Mouse (Mus musculus) neural tube, embryonic 10.5 days (tissue): ENCODE results near the gene Mpdu1.
A peak's percentile ranks its signal among the peaks of the same experiment; 100 is the strongest.
"Not testable (repeated sequence)": the region's sequence is repeated elsewhere in the genome, so short reads cannot be mapped to it uniquely, and the experiment has no call there.

Source experiments
- DNase-seq: peaks from one replicate; pipeline ENCODE4 v3.0.0-alpha.2; 2017; ENCODE audit warnings: low spot score; ENCODE audit errors: extremely low spot score

Mpdu1 gene

DNA sequence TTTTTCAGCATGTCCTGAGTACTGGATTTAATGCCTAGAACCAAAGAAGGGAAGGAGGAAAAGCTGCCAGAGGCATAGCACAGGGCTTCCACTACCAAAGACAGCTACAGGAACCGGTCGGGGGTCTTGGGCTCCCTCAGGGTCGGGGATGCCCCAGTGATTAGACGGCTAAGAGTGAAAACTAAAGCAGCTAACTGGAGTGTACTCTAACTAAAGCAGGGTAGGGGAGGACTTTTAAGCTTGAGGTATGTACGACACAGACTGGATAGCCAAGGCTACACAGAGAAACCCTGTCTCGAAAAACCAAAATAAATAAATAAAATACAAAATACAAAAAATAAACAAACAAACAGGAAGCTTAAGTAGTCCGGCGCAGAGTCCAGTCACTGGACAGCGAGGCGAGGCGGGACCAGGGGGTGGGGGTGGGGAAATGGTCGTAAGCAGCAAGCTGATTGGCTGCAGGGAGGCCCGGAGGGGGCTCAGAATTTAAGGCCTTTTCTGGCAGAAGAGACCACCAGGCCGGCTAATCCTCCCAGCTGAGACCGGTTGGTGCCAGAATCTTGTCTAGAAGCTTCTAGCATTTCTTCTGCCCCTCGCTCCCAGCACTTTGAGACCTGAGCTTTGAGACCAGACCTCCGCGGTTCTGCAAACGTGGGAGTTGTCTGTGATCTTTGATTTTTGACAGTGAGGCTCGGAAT, 40.7 kb downstream of the Mpdu1 start, which contains the start of gene Sat2:
Gene Sat2, plus strand, starts transcription at position 454 of the 698 bp plus-strand sequence.
- DNase-seq, result peak; percentile 79

DNA sequence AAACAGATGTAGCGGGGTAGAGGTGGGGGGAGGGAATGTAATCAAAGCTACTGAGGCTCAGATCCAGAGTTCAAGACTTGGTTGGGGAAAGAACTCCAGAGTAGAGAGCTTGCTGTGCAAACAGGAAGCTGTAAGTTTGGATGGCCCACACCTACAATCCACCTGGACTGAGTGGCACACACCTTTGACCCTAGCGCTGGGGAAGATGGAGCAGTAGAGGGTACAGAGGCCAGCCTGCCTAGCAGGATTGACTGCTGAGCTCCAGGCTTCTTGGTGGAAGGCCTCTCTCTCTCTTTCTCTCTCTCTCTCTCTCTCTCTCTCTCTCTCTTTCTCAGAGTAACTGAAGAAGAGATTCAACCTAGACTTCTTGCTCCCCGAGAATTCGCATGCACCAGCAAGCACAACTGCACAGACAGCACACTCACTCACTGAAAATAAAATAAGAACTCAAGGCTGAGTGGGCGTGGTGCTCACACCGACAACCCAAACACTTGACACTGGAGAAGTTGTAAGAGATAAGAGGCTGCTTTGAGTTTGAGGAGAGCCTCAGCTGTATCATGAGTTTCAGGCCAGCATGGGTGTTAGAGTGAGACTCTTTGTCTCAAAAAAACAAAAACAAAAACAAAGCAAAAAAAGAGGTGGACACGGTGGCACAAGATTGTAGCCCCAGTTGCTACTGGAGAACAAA, 41.9 kb downstream of the Mpdu1 start:
- DNase-seq, result no peak

DNA sequence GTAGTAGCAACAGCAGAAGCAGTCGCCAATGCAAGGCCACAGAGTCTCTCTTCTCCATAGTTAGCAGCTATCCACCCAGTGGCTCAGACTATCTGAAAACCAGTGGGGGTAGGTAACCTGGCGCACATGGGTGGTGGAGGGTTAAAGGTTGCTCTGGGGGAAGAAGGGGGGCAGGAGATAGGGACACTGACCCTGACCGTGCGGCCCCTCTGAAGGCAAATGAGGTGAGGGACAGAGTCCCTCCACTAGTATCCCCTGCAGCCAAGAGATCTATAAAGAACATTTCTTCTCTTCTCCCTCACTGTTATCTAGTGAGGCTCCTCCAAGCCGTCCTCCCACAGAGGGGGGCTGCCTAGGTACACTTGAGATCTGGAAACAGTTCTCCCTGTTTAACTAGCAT, 44.6 kb downstream of the Mpdu1 start, which contains the start of gene Shbg:
Gene Shbg, minus strand, starts transcription at position 101 of the 400 bp plus-strand sequence.
- DNase-seq, result no peak

DNA sequence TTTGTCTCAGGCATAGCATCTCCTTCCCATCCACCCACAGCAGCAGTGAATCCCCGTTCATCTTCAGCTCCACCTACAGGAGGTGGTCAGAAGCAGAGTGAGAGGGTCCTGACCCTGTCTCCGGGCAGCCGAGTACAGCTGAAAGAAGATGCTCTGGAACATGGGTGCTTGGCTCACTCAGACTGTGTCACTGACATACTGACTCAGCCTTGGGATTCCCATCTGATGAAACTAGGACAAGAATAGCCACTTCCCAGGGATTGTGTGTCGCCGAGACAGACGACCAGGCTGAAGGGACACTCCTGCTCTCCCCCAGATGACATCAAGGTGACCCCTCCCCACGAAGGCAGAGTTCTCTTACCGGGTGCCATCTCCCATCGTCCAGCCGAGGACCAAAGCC, 45.7 kb downstream of the Mpdu1 start:
- no peak for DNase-seq

DNA sequence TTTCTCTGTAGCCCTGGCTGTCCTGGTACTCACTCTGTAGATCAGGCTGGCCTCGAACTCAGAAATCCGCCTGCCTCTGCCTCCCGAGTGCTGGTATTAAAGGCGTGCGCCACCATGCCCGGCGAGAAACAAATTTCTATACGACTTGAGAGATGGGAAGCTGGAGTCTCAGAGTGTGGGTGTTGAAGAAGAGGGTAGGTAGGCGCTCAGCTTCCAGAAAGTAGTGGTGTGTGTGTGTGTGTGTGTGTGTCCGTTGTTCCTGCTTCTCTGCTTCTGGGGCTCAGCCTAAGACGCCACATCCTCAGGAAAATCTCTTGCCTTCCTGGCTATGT, 48.2 kb downstream of the Mpdu1 start:
- not testable (repeated sequence) for DNase-seq

DNA sequence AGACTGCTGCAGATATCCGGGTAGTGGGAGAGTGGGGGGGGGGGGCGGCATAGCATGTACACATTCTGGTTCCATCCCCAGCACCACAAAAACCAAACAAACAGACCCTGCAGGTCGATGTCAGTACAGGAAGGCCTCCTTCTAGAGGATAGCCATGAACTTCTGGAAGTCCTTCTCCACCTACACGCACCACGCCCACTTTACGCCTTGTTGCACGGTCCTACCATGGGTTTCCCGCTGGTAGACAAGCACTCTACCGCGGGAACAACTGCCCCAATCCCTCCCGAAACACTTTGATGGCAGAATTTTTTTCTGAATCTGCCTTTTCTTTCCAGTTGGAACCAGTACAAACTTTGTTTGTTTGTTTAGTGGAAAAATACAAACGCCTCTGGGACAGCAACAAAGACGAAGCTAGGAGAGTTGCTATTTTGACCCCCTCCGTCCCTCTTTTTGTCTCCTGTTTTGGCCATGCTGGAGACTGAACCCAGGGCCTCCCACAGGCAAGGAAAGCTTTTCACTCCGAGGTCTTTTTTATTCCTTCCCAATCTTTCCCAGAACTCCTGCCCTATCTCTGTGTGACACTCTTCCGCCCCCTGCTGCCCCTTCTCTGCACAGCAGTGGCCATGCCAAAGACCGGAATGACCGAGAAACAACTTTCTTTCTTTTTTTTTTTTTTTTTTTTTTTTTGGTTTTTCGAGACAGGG, 48.7 kb downstream of the Mpdu1 start:
- peak; percentile 84 for DNase-seq

DNA sequence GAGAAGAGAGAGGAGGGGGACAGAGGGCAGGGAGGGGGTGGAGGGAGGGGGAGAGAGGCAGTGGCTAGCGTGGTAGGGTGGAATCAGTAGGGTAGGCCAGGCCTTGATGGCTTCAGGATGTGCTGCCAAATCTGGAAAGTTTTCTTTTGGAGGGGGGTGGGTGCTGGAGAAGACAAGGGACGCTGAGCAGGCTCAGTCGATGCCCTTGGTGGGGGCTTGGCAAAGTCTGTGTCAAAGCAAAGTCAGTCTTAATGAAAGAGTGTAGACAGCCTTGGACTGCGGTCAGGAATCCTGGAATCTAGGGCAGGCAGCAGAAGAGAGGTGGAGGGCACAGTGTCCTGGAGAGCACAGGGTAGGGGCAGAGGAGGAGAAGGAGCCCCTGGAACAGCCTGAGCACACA, 51.5 kb downstream of the Mpdu1 start:
- no peak for DNase-seq

DNA sequence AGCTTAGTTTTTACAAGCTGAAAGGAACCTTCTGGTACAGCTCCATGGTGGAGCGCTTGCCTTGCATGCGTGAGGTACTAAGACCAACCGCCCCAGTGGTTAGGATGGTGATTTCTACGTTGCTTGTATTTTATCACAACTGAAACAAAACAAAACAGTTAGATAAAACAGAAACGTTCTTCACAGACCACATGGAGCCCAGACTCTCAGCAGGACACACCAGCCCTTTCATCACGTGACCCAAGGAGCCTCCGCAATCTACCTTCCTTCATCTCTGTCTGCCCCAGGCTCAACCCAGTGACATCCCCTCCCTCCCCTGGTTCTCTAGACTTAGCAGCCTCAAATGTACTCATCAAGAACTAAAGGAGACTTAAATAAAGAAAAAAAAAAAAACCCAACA, 53.0 kb downstream of the Mpdu1 start:
- DNase-seq, result no peak

DNA sequence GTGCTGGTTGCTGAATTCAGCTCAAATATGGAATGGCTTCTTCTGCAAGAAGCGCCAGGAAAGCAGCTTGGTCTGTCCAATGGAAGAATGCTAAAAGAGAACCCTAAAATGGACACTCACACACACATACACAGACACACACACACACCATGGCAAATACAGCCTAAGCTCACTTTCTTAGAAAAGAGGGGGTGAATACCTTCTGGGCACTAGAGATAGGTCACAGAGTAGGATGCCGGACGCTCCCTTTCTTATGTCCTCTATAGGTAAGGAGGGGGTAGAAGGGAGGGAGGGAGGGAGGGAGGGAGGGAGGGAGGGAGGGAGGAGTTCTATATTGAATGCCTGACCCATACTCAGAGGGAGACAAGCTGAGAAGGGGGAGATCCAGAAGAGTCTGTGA, 53.9 kb downstream of the Mpdu1 start:
- no peak for DNase-seq

DNA sequence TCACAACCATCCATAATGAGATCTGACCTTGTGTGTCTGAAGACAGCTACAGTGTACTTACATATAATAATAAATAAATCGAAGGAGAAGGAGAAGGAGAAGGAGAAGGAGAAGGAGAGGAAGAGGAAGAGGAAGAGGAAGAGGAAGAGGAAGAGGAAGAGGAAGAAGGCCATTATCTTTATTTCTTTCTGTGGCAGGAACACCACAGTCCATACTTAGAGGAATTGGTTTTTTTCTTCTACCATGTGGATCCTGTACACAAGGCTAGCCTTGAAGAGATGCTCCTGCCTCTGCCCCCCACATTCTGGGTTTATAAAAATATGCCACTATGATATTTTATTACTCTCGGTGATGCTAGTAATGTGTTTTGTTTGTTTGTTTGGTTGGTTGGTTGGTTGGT, 55.6 kb downstream of the Mpdu1 start:
- no peak for DNase-seq
